Mouse (Mus musculus) forebrain, embryonic 12.5 days (tissue): Measurements from ENCODE around the gene Rapgef5. TPM values are rescaled to one million over a fixed set of nuclear protein-coding genes. Genes with fewer than 3 reads are reported as not detected.
"Not testable (repeated sequence)": the region's sequence is repeated elsewhere in the genome, so short reads cannot be mapped to it uniquely, and the experiment has no call there.

Experiments used
- ATAC-seq: fragments of 200-750 bp; cut with Nextera tagmentation; 2 replicates; pipeline ENCODE4 v1.8.0; 2017; ENCODE audit warnings: moderate TSS enrichment; ENCODE audit not compliant: low FRiP score
- H3K27ac ChIP-seq: fragments of 300-500 bp; sonication (generic); 2 replicates; pipeline ENCODE4 v1.5.1; 2016; ENCODE audit warnings: mild to moderate bottlenecking
- H3K27me3 ChIP-seq: fragments of 300-500 bp; sonication (generic); 2 replicates; pipeline ENCODE4 v1.6.1; 2016; ENCODE audit warnings: mild to moderate bottlenecking
- H3K36me3 ChIP-seq: fragments of 300-500 bp; sonication (generic); replicated peaks from 2 replicates; pipeline ENCODE4 v1.6.1; 2016; ENCODE audit warnings: mild to moderate bottlenecking
- H3K4me1 ChIP-seq: fragments of 300-500 bp; sonication (generic); 2 replicates; pipeline ENCODE4 v1.6.1; 2016
- H3K4me2 ChIP-seq: fragments of 300-500 bp; sonication (generic); 2 replicates; pipeline ENCODE4 v1.6.1; 2016; ENCODE audit warnings: mild to moderate bottlenecking, moderate library complexity
- H3K4me3 ChIP-seq: fragments of 300-500 bp; sonication (generic); replicated peaks from 2 replicates; pipeline ENCODE4 v1.5.1; 2016; ENCODE audit warnings: mild to moderate bottlenecking
- H3K9ac ChIP-seq: fragments of 300-500 bp; sonication (generic); 2 replicates; pipeline ENCODE4 v1.6.1; 2016; ENCODE audit warnings: mild to moderate bottlenecking
- H3K9me3 ChIP-seq: fragments of 300-500 bp; sonication (generic); 2 replicates; pipeline ENCODE4 v1.6.1; 2016
- WGBS: fragments of 180-500 bp; shearing (Covaris S2); methylation state at CpG from one replicate; pipeline ENCODE4 v1.1.7; 2016; 5-methylcytosine and 5-hydroxymethylcytosine counted together
- polyA plus RNA-seq: library from polyadenylated mRNA; unstranded; fragments of >200 nt; fragmentation: Nextera tagmentation; extraction: Ambion mirVana; gene quantifications from 2 replicates; pipeline ENCODE4 v1.2.1, GENCODE M21; 2016

The Rapgef5 gene
- polyA plus RNA-seq, 1 experiment from 2014 or later, result 17.0 TPM

GRCm38 (mm10) chr12:117771156-117771555, 254.9 kb downstream of the Rapgef5 start:
- Histone ChIP-seq H3K27me3 (peaks cover 22% of the 10 kb centered on the region), H3K4me1 (no peaks in the 10 kb centered on the region), H3K9me3 (no peaks in the 10 kb centered on the region), H3K27ac (no peak overlapping the region), H3K9ac (no peak overlapping the region), H3K4me2 (no peak overlapping the region), H3K36me3 (no peaks in the 10 kb centered on the region), H3K4me3 (no peak overlapping the region)
- 85% methylated on average over 4 of the region's 4 CpGs for WGBS
- ATAC-seq, result no peak

DNA sequence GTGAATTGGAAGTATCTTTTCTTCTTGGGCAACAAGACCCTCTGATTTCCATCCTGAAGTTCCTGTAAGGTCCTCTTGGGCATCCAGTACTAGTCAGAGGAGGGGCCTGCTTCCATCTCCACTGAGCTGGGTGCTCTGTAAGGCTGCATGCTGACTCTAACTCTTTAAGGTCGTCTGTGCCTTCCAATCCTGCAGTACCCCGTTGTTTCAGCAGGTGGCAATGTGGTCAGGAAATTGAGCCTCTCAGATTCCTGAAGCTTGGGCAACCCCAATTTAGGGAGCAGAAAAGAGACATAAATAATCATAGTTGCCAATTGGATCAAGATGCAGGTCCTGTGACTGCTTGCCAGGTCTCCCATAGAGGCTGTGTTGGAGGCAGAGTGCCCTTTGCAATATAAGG, 256.4 kb downstream of the Rapgef5 start:
- no peaks in the 10 kb centered on the region for H3K4me1 ChIP-seq
- H3K9ac ChIP-seq, result no peak overlapping the region
- H3K27ac ChIP-seq, result no peak overlapping the region
- H3K36me3 ChIP-seq, result no peaks in the 10 kb centered on the region
- no peak for ATAC-seq
- WGBS, result 3% methylated on average over 2 of the region's 2 CpGs
- no peak overlapping the region for H3K4me2 ChIP-seq
- peaks cover 18% of the 10 kb centered on the region for H3K27me3 ChIP-seq
- H3K4me3 ChIP-seq, result no peak overlapping the region
- H3K9me3 ChIP-seq, result no peaks in the 10 kb centered on the region

DNA sequence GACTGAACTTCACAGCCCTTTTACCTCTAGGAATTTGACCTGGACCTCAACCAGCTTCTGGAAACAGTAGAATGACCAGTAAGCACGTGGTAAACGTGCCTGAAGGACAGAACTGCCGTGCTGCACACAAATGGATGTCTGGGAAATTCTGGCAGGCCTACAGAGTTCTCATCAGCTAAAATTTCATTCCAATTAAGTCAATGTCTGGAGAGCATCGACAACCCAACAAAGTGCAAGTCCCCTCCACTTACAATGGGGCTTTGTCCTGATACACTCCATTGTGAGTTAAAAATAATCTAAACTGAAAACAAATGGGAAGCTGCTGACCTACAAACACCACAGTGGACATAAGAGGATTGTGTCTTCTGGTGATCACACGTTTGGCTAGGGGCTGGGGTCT, 260.6 kb downstream of the Rapgef5 start:
- Histone ChIP-seq H3K27ac (no peak overlapping the region), H3K27me3 (peaks cover 4% of the 10 kb centered on the region; the same call in 1 of the 2 replicates), H3K36me3 (no peaks in the 10 kb centered on the region), H3K9me3 (no peaks in the 10 kb centered on the region), H3K4me3 (no peak overlapping the region), H3K9ac (no peak overlapping the region), H3K4me2 (no peak overlapping the region), H3K4me1 (no peaks in the 10 kb centered on the region)
- no peak for ATAC-seq
- WGBS, result 59% methylated on average over 5 of the region's 5 CpGs

DNA sequence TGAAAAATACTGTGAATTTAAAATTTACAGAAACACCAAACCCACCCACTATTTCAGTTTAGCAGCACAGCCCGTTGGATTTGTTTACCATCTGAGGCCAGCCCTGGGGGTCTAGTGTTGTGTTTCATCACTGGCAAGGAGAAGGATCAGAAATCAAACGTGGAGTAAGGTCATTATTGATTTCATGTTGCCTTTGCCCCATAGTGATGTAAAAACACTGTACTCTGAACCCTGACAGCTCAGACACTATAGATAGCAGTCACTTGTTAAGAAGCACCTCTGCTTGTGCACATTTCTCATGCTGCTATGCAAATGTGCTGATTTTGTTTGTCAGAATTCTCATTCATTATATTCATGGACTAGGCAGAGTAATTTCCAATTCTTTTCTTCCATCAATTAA, 265.1 kb downstream of the Rapgef5 start:
- H3K9ac ChIP-seq, result no peak overlapping the region
- no peak overlapping the region for H3K27ac ChIP-seq
- peaks cover 7% of the 10 kb centered on the region for H3K4me1 ChIP-seq
- no peak overlapping the region for H3K4me3 ChIP-seq
- WGBS, result 49% methylated on average over 2 of the region's 2 CpGs
- no peak for ATAC-seq
- H3K9me3 ChIP-seq, result no peaks in the 10 kb centered on the region
- H3K27me3 ChIP-seq, result peaks cover 4% of the 10 kb centered on the region; the same call in 1 of the 2 replicates
- no peak overlapping the region for H3K4me2 ChIP-seq
- H3K36me3 ChIP-seq, result no peaks in the 10 kb centered on the region

GRCm38 (mm10) chr12:117783426-117783825, 267.1 kb downstream of the Rapgef5 start:
- no peak overlapping the region for H3K4me3 ChIP-seq
- no peaks in the 10 kb centered on the region for H3K9me3 ChIP-seq
- no peak for ATAC-seq
- no peaks in the 10 kb centered on the region for H3K36me3 ChIP-seq
- WGBS, result 12% methylated on average over 1 of the region's 1 CpGs
- no peak overlapping the region for H3K4me2 ChIP-seq
- H3K27ac ChIP-seq, result no peak overlapping the region
- peaks cover 17% of the 10 kb centered on the region for H3K27me3 ChIP-seq
- no peak overlapping the region for H3K9ac ChIP-seq
- peaks cover 13% of the 10 kb centered on the region for H3K4me1 ChIP-seq

- H3K4me3 ChIP-seq, result no peak overlapping the region
- no peak overlapping the region for H3K9ac ChIP-seq
- no peaks in the 10 kb centered on the region for H3K9me3 ChIP-seq
- peaks cover 23% of the 10 kb centered on the region for H3K4me1 ChIP-seq
- peaks cover 23% of the 10 kb centered on the region for H3K27me3 ChIP-seq
- H3K27ac ChIP-seq, result no peak overlapping the region
- no peak for ATAC-seq
- H3K4me2 ChIP-seq, result no peak overlapping the region
- H3K36me3 ChIP-seq, result no peaks in the 10 kb centered on the region
- WGBS, result 12% methylated on average over 6 of the region's 6 CpGs
Measured at GRCm38 (mm10) chr12:117786621-117787020, 270.3 kb downstream of the Rapgef5 start.

GRCm38 (mm10) chr12:117788513-117789011, 272.3 kb downstream of the Rapgef5 start:
- no peak overlapping the region for H3K9ac ChIP-seq
- H3K27ac ChIP-seq, result no peak overlapping the region

DNA sequence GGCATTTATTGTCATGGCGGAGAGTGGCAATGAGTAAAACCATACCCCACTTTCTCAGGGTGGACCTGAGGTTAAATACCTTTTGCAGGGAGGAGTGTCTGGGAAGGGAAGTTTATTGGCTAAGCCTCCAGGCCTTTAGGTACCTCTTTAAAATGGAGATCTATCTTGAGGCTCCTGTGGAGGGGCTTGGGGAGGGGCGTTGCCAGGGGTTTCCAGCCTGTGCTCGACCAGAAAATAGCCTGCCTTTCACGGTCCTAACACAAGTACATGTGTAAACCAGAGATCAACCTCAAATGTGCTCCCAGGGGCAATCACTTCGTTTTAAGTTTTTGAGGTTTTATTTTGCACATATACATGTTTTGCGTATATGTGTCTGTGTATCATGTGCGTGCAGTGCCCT, 272.7 kb downstream of the Rapgef5 start:
- 14% methylated on average over 7 of the region's 7 CpGs for WGBS
- no peak for ATAC-seq

More at GRCm38 (mm10) chr12:117788513-117789011, 272.3 kb downstream of the Rapgef5 start:
- H3K9me3 ChIP-seq, result no peaks in the 10 kb centered on the region
- H3K4me2 ChIP-seq, result peak overlapping the region; percentile 51
- H3K4me1 ChIP-seq, result peaks cover 22% of the 10 kb centered on the region
- H3K27me3 ChIP-seq, result peaks cover 23% of the 10 kb centered on the region
- 11% methylated on average over 24 of the region's 24 CpGs for WGBS
- peak overlapping the region; percentile 26 for H3K4me3 ChIP-seq
- ATAC-seq, result peak; percentile 58
- no peaks in the 10 kb centered on the region for H3K36me3 ChIP-seq

DNA sequence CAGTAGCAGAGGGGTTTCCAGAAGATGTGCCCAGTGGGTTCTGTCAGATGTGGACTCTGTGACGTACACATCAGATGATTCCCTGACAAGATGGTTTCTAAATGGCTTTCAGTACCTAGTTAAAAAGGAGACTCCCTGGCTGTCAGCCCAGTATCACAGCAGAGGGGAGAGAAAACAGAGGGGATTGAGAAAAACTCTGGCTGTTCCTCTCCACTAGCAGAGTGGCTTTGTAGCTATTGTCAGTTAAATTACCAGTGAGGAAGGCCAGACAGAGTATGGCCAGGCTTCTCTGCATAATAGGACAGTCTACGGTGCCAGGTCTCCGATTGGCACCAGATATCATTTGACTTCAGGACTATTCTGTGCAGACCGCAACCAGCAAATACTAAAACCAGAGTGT, 279.0 kb downstream of the Rapgef5 start:
- no peak overlapping the region for H3K4me3 ChIP-seq
- no peaks in the 10 kb centered on the region for H3K4me1 ChIP-seq
- no peak overlapping the region for H3K9ac ChIP-seq
- ATAC-seq, result no peak
- 79% methylated on average over 4 of the region's 4 CpGs for WGBS
- H3K9me3 ChIP-seq, result no peaks in the 10 kb centered on the region
- no peaks in the 10 kb centered on the region for H3K36me3 ChIP-seq
- H3K27ac ChIP-seq, result no peak overlapping the region
- no peaks in the 10 kb centered on the region for H3K27me3 ChIP-seq
- H3K4me2 ChIP-seq, result no peak overlapping the region

More for the DNA sequence above, 272.7 kb downstream of the Rapgef5 start:
- H3K9ac ChIP-seq, result no peak overlapping the region
- H3K4me3 ChIP-seq, result peak overlapping the region; percentile 26; the same call in 1 of the 2 replicates
- peaks cover 21% of the 10 kb centered on the region for H3K27me3 ChIP-seq
- H3K36me3 ChIP-seq, result no peaks in the 10 kb centered on the region
- H3K9me3 ChIP-seq, result no peaks in the 10 kb centered on the region
- no peak overlapping the region for H3K27ac ChIP-seq
- peak overlapping the region; percentile 51 for H3K4me2 ChIP-seq
- peaks cover 17% of the 10 kb centered on the region for H3K4me1 ChIP-seq

DNA sequence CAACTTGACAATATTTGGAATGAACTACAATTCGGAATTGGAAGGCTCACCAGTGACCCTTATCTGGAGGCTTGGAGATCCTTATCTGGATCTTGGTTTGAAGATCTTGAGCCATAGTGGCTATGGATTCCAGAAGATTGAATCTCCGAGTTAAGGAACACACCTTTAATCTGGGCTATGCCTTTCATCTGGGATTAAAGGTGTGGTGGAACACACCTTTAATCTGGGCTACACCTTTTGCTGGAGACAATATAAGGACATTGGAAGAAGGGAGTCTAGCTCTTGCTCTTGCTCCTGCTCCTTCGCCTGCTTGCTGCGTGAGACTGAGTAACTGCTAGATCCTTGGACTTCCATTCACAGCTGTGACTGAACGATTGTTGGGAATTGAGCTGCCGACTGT, 287.7 kb downstream of the Rapgef5 start, which contains the start of gene Cdca7l:
TSS of gene Cdca7l (plus strand) at position 301 of the 400 bp plus-strand sequence.
- H3K27me3 ChIP-seq, ATAC-seq, H3K9me3 ChIP-seq, H3K9ac ChIP-seq, H3K36me3 ChIP-seq, H3K4me2 ChIP-seq, H3K4me3 ChIP-seq, H3K27ac ChIP-seq: not testable (repeated sequence)
- 90% methylated on average over 1 of the region's 6 CpGs for WGBS
- peaks cover 36% of the 10 kb centered on the region for H3K4me1 ChIP-seq

- Histone ChIP-seq H3K9ac (no peak overlapping the region), H3K4me1 (peaks cover 52% of the 10 kb centered on the region), H3K36me3 (no peaks in the 10 kb centered on the region), H3K27ac (0 out of 2 replicates have a peak overlapping the region, but pooled peaks have one; percentile 21), H3K4me3 (no peak overlapping the region), H3K27me3 (peaks cover 11% of the 10 kb centered on the region), H3K9me3 (no peaks in the 10 kb centered on the region), H3K4me2 (peak overlapping the region; percentile 52)
- WGBS, result 53% methylated on average over 4 of the region's 4 CpGs
- no peak for ATAC-seq
Measured at GRCm38 (mm10) chr12:117805576-117805975, 289.3 kb downstream of the Rapgef5 start.

DNA sequence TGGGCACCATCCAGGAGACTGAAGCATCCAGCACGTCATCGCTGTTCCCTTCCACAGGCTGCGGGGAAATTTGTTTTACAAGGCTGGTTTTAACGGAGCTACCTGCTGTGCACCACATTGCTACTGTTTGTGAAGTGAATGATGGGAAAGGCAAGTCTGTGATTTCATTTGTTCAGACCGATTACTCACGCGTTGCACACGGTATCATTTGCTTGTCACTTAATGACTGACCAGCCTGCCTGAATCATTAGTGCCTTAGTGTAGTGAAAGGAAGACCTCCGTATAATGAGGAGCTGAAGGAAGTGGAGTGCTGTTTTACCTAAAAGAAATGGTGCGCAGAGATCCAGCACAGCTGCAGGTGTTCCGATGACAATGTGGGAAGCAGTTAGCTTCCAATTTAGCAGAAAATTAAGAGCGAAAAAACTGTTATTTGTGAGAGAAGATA, 289.8 kb downstream of the Rapgef5 start:
- ATAC-seq, result peak; percentile 70
- Histone ChIP-seq H3K27me3 (peaks cover 14% of the 10 kb centered on the region), H3K4me1 (peaks cover 54% of the 10 kb centered on the region), H3K9ac (no peak overlapping the region), H3K4me2 (peak overlapping the region; percentile 52), H3K4me3 (peak overlapping the region; percentile 16; the same call in 1 of the 2 replicates), H3K36me3 (no peaks in the 10 kb centered on the region), H3K9me3 (no peaks in the 10 kb centered on the region), H3K27ac (peak overlapping the region; percentile 56)
- WGBS, result 7% methylated on average over 12 of the region's 12 CpGs

- Histone ChIP-seq H3K9ac (no peak overlapping the region), H3K4me2 (peak overlapping the region; percentile 52), H3K4me3 (0 out of 2 replicates have a peak overlapping the region, but pooled peaks have one; percentile 16)
Measured at GRCm38 (mm10) chr12:117806470-117806869, 290.2 kb downstream of the Rapgef5 start.

More at GRCm38 (mm10) chr12:117806470-117806869, 290.2 kb downstream of the Rapgef5 start:
- 13% methylated on average over 4 of the region's 4 CpGs for WGBS
- Histone ChIP-seq H3K36me3 (no peaks in the 10 kb centered on the region), H3K27me3 (peaks cover 17% of the 10 kb centered on the region), H3K9me3 (no peaks in the 10 kb centered on the region), H3K27ac (peak overlapping the region; percentile 56), H3K4me1 (peaks cover 54% of the 10 kb centered on the region)
- ATAC-seq, result peak; percentile 33
